Mouse (Mus musculus) spleen, adult 12 weeks (tissue): ENCODE measurements around the gene Slc6a11.

Experiments
- DNase-seq: peaks from one replicate; pipeline ENCODE4 v3.0.0; 2022; ENCODE audit warnings: low spot score

The Slc6a11 gene

DNA sequence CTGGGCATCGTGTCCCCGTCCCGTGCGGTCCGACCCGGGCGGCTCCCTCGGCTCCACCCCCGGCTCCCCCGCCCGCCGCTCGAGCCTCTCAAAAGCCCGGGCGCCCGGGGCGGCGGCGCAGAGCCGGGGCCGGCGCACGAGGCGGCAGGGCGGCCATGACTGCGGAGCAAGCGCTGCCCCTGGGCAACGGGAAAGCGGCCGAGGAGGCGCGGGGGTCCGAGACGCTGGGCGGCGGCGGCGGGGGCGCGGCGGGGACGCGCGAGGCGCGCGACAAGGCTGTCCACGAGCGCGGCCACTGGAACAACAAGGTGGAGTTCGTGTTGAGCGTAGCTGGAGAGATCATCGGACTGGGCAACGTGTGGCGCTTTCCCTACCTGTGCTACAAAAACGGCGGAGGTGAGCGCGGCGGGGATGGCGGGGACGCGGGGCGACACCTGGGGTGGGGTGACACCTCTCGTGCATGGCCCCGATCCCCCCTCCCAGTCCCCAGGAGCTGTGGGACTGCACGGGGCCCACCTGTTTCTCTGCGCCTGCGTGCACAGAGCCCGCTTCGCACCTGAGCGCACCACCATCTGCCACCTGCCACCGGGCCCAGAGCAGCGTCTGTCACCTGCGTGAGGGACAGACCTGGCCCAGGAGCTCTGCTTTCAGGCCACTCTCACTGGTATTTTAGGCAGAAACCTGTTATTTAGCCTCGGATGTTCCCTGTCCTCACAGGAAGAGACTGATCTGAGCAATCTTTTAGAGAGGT is at the start of gene Slc6a11:
Gene Slc6a11, plus strand, starts transcription at position 120 of the 751 bp plus-strand sequence.
- DNase-seq: no peak

DNA sequence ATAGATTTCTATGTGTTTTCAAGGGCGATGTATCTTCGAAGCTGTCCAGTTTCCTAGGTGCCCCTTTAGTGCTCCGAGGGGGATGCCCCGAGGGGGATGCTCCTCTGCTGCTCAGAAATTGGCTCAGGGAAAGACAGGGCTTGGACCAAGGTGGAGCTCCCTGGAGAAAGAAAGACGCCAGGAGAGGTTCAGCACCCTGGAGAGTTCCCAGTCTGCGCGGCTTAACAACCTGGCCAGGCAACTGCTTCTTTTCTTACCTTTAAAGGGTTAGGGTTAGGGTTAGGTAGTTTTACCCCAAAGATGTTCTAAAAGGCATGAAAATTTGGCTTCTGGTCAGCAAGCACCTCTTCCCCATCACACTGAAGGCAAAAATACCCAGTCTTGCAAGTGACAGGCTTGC is 43.9 kb upstream of the Slc6a11 start:
- DNase-seq: no peak

DNA sequence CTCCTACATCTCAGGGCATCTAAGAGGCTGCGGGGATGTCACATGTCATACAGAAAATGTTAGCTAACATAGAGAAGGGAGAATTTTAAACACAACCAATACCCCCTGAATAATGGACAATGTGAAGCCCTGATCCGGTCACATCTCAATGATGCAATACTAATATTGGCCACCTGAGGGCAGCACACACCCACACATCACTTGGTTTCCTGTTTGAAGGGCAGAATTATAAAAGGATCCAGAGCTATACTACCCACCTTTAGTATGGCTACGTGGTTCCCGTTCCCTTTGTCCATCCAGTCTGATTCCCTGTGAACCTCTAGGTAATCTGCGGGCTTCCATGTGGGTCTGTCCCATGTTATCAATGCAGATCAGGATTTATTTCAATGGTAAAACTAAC is 41.4 kb upstream of the Slc6a11 start:
- DNase-seq: peak; percentile 13

DNA sequence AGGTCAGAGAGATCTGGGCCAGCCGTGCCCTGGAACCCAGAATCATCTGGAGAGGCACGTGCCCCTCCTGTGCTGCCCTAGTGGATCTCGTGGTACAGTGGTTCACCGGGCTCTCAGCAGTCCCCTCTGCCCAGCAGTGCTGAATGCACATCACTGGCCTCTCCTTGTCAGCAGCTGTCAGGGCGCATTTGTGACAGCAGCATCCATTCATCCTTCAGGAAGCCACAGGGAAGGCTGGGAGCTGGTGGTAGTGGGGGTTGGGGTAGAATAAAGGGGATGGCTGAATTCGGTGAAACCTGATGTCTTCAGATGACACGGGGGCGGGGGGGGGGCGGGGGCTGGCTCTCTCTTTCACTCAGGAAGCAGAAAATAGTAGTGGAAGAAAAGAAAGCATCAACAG is 38.8 kb upstream of the Slc6a11 start:
- no peak for DNase-seq

DNA sequence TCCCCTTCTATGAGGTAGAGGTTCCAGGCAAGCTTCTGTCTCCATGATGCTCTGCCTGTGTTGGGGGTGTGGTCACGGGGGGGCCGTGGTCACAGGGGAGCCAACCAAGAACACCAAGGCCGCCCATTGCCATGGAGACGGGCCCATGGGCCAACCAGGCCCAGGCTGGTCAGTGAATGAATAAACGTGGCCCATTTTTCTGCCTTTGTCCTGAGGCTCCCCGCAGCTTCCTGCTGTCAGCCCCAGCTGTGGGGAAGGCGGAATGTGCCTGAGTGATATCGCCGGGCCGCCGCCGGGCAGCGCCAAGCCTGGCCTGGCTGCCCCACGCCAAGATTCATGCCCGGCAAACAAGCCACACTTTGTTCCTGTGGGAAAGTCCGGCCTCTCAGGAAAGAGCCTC is 36.8 kb upstream of the Slc6a11 start:
- no peak for DNase-seq

DNA sequence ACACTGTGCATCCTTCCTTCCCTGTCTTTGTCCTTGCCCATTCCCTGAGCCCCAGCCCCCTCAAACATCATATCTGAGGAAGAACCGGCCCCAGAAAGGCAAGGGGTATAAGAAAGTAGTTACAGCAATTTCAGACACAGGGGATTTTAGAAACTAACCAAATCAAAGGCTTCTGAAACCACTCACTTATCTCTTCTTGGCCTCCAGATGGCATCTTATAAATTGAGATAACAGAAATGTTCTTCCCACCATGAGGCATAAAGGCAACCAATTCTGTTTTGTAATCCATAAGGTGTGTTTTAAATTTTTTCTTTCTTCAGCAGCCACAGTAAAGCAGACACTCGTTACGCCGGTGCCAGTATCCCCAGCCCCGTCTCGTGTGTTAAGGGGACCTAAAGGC is 34.5 kb upstream of the Slc6a11 start:
- no peak for DNase-seq

DNA sequence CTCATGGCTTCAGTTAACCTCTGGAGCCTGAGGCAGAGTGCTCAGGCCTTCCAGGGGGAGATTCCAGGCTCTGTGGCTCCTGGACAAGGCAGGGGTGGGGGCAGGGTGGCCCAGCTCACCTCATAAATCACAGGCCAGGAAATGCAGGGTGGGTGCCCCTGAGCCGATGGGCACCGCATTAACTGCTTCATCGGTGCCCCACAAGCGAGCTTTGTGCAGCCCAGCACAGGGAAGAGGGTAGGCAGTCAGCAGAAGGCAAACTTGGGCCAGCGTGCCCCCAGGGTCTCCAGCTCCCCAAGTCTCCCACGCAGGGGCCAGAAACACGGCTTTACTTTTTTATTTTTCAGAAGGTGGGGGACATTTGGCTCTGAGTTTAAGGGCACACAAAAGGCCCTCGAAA is 29.1 kb upstream of the Slc6a11 start:
- DNase-seq: no peak

DNA sequence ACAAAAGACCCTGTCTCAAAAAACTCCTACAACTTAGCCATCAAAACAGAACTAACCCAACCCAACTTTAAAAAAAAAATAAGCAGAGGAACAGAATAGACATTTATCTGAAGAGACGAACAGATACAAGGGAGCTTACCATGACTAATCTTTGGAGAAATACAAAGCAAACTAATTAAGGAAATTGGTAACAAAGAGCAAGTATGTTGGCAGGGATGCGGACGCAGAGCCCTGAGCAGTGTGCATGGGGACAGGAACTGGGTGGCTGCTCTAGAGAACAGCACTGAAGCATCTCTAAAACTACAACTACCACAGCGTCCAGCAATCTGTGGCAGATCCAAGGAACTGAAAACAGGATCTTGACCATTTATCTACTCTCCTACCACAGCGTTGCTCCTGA is 11.5 kb upstream of the Slc6a11 start:
- DNase-seq: no peak

DNA sequence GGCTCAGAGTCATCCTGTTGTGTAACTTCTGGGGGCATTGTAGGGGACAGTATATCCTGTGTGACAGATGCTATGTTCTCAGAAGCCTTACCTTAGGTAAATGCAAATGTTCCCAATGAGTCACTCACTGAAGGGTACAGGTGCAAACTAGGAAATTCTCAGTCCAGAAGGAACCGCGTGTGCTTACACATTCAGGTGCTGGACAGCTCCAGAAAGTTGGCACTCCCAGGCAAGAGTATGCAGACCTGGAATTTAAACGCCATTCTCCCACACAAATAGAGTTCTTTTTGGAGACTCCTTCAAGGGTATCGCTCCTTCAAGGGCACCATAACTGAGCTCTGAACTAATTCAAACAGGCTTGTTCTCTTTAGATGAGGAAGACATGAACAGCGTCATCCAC is 5.5 kb upstream of the Slc6a11 start:
- DNase-seq: no peak

DNA sequence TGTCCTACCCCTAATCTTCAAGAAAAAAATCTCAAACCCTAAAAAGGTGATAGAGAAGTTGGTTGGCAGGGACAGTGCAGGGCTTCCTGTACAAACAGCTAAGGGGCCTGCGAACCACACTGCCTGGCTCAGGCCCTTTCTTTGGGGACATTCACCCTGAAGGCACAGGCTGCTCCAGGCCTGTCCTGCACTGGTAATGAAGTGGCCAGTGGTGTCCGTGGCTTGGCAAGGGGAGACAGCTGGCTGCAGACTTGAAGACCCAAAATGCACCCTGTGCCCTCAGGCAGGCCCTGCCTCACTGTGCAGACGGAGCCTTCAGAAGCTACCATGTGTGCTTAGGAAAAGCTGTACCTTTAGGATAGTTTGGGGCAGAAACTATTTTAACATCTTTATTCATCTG is 1.4 kb downstream of the Slc6a11 start:
- no peak for DNase-seq

DNA sequence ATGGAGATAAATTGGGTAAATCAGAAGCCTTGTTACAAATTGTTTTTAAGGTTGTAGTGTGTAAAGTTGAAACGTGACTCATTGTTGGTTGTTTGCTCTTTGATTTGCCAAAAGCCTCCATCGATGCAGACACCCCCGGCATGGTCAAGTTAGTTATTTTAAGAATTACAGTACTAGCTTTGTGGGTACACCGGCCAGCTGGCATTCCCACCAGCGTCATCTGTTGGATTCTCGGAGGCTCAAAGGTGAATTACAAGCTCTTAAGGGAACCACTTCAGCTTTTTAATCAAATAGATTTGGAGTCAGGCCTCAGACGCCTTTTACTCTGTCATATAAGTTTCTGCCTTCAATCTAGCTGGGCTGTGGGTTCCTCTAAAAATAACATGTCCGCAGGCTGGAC is 1.9 kb downstream of the Slc6a11 start:
- no peak for DNase-seq

DNA sequence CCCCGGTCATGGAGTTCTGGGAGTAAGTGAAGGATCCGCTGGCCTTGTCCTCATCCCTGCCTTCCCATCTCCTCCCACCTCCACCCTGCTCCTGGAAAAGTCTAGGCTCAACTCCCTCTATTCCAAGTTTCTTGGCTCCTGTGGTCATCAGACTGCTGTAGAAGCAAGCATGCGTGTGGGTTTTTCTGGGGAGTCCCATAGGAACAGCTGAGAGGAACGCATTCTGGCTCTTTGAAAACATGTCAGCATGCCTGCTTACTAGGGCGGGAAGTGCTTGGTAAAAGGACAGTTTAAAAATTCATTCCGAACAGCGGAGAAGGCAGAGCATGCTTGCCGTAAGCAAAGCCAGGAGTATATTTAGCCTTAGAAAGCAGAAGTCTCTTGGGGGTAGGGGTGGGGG is 7.9 kb downstream of the Slc6a11 start:
- no peak for DNase-seq

DNA sequence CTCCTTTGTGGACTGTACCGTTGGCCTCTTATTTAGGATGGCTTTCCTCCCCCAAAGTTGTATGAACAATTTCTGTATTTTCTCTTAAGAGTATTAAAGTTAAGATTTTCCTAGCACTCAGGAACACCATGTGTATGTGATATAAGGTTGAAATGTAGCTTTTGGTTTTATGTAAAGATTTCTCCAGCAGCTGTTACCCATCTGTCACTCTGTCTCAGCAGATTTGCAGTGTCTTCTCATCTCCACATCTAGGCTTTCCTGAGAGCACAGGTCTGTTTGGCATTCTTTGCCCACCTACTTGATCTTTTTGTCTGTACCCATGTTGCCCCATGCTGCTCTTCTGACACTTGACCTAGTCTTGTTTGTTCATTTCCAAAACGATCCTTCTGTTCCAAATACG is 10.4 kb downstream of the Slc6a11 start:
- no peak for DNase-seq

DNA sequence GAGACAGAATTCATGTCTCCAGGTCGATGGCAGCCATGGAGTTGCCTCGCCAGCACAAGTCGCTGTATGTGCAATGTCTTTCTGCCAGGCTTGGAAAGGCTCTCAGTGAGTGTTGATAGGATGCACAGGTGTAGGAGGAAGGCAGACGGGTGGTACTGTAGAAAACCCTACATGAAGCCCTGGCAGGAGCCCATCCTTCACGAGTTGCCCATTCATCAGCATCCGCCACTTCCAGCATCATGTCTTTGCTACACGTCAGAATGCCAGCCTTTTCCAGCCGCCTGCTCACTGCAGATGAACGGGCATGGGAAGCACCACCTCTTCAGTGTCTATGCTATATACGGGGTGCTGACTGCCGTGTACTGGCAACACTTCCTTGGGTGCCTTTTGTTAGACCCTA is 11.4 kb downstream of the Slc6a11 start:
- no peak for DNase-seq

DNA sequence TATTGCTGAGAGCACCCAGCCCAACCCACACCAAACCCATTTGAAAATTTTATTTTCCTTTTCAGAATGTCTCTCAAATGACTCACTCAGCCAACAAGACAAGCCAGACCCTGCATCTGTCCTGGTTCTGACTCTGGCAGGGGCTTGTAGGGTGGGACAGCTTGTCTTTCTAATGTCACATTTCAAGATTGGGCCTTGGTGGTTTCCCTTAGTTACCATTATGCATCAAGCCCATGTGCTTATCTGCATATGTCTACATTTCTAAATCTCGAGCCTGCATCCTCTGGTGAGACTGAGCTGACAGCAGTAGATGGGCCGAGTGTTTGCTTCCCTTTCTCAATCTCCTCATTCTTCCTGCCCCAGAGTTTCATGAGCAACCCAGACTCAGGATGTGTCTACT is 12.5 kb downstream of the Slc6a11 start:
- DNase-seq: no peak

DNA sequence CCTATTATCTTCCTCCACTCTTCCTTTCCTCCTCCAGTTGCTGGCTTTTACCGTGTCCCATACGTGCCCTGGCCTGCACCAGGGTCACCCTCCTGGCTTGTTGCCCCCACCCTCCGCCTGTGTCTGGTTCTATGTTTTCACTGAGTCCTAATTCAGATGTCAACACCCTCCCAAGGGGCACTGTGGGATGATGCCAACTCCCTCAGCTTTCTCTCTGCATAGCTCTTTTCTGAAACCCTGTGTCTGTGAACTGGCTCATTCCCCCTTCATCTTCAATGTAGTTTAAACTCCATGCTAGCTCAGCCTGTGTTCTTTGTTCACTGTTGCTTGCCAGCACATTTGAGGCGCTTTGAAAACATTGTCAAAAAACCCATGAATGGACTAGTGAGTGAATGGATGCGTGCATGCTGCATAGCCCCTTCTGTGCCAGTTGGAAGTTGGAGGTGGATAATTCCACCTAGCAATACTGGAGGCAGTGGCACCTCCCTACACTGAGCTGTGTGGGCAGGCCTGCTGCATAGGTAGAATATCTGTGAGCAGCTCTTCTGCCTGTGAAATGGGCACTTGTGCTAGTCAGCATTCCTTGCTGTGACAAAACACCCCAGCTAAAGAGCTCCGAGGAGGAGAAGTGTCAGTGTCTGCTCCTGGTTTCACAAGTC is 13.5 kb downstream of the Slc6a11 start:
- DNase-seq: no peak

DNA sequence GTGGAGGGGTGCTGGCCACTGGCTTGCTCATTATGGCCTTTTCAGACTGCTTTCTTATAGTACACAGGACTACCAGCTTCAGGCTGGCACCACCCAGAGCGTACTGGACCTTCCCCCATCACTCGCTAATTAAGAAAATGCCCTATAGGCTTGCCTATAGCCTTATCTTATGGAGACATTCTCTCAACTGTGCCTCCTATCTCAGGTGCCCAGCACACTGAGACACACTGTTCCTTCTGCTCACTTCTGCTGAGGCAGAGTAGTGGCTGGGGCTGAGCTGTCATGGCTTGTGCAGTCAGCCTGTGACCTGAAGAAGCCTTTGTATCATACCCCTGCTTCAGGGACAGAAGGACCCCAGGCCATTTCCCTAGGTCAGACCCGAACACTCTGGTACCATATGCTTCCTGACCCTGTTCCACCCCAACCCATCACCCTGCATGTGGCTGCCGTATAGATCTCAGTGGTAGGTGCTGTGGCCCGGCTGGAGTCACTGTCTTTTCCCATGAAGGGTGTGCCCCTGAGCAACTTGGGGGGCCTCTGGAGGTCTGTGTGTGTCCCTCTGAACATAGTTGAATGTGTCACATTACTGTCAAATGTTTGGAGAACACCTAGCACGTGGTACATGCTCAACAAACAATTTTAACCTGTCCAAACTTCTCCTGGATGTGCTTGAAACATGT is 14.7 kb downstream of the Slc6a11 start:
- no peak for DNase-seq

DNA sequence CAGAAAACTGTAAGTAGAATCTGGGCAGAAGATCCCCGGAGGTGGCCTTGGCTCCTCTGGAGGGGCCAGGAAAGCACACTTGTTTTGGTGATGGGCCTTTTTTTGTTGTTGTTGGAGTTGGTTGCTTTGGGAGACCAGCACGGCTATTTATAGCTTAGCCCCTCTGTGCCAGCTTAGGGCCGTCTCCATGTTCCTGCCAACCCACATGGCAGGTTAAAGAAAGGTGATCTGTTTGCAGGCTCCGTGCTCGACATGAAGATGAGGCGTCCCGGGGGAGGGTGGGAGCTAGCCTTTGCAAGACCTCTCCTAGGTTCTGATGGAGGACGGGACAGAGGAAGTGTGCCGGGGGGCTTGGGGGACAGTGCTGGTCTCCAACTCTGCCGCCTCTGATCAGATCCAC is 24.7 kb downstream of the Slc6a11 start:
- DNase-seq: no peak

DNA sequence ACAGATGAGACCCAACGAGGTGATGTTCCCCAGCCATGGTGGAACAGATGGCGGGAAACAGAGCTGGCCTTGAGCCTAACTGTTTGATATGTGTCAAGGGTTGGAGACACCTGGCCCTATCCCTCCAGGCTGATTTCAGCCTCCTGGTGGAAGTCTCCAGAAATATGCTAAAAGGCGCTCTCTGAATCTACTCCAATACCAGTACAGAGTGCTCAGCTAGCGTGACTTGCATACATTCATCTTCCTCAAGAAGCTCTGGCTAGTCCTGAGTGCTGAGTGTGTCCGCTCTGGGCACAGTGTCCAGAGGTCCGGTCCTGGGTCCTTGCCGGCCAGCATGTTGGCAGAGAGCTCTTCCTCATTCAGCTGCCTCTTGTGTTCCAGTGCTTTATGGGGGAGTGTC is 27.8 kb downstream of the Slc6a11 start:
- DNase-seq: no peak

DNA sequence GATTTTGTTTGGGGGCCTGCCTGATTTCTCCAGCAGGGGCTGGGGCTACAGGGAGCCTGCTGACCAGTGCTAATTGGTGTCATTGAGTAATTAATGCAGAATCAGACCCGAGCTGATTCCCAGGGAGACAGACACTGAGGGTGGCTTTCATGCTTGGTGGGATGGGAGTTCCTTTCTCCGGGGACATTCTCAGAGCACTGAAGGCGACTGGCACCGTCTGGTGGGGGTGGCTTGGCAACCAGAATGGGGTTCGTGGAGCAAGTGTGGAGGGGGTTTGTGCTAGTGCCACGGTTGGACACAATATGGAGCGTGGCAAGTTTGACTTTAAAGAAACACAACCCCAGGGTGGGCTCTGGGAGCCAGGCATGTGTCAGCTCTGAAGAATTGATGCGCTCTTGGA is 29.7 kb downstream of the Slc6a11 start:
- no peak for DNase-seq

DNA sequence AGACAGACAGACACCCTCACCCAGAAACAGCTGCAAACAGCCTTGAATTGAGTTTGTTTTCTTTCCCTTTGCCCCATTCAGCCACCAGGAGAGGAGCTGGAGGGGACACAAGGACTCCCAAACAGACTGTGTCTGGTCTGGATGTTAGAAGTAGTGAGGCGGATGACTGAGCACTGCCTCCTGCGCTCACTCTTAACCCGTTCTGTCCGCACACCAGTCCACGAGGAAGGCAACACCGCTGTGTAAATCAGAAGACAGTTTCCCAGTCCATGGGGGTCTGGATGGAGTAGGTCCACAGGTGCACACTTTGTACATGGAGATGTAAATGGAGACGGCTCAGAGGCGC is 43.0 kb downstream of the Slc6a11 start:
- no peak for DNase-seq

DNA sequence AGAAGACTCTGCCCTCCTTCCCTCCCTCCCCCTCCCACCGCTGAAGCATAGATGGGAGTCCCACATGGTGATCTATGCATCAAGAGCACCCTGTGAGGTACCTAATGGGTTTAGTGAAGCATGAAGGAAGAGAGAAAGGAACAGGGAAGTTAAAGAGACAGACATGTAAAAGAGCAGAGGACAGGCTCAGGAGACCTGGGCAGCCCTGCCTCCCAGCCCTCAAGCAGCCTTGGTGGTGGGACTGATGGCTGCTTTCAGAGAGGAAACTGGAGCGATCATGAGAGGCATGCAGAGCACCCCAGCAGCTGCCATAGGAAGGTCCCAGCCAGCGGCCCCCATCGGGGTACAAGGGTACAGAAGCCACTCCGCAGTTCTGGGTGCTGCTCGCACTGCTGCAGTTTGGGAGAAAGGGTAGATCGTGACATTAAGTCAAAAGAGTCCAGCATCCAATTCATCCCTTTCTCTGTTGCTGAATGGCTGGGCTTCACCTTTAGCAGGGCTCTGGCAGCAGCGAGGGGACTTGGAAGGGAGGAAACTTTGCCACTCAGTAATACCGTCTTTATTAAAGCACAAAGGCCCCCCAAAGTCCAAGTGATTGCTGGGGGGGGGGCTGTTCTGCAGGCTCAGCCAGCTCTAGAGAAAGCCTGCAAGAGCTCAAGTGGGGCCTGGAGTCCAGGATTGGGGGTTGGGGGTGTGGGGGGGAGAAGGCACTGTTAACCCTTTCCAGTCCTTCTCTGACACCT is 43.5 kb downstream of the Slc6a11 start:
- no peak for DNase-seq

DNA sequence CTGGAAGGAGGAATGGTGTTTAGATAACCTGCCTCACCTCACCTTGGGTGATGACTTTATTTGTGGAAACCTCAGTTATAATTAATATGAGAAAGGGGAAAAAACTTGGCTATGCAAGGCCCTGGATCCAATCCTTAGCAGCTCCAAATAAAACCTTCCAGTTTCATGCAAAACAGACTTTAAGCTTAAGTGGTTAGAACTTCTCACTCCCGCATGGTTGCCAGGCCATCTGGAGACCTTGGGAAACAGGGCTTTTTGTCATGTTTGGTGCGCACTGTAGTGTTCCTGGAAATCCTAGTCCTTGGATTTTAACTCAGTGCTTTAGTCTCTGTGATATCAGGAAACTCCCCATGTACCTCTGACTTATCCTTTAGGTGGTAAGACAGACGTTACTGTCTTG is 47.1 kb downstream of the Slc6a11 start:
- DNase-seq: no peak
